Comparison of ENCODE assay signal across 20 mouse cellular contexts in genomic region chr4:147586511-147587473, GRCm38 (mm10). TPM values are rescaled to one million over a fixed set of nuclear protein-coding genes. Genes with fewer than 3 reads are reported as not detected.
DNase-seq lines count a peak whose midpoint lies in the region; ATAC-seq and TF ChIP-seq lines count a peak whose summit lies in the region.
"Had no signal": no experiment of that assay in that cellular context is flagged by ENCODE, and none has a peak within 500 bp of the region (broad histone marks: within the 10 kb centered on the region; RNA-seq: fewer than 3 reads in every experiment).

No protein-coding gene starts in this region.

- H3K27me3 ChIP-seq in hindbrain, embryonic 11.5 days (ENCODE audit: control insufficient read depth, insufficient read depth, low read length), result no peaks in the 10 kb centered on the region
- H3K27me3 ChIP-seq in hindbrain, embryonic 13.5 days, result no peaks in the 10 kb centered on the region
- H3K27me3 ChIP-seq in lung, postnatal 0 days (replicated peaks; ENCODE audit: insufficient read depth, low read length), result no peaks in the 10 kb centered on the region
- H3K27me3 ChIP-seq in embryonic facial prominence, embryonic 15.5 days, result no peaks in the 10 kb centered on the region
- H3K27me3 ChIP-seq: CH12.LX; megakaryocyte, embryonic 14.5 days; neural tube, embryonic 12.5 days; Patski; stomach, embryonic 15.5 days had no signal

- DNase-seq in hindbrain, embryonic 11.5 days (ENCODE audit: low spot score), result no peak
- DNase-seq in lung, postnatal 0 days (ENCODE audit: low spot score), result no peak
- DNase-seq in lung, adult 2 months, result no peak
- DNase-seq in right cerebral cortex, postnatal 4 days, result no peak
- DNase-seq: cerebellum, adult 8-10 months; heart, adult 18-20 months; kidney, postnatal 14 days; lung, adult 18-20 months; thymus, postnatal 36 days had no signal

- H3K36me3 ChIP-seq in hindbrain, embryonic 11.5 days (ENCODE audit: control insufficient read depth, insufficient read depth, low read length), result no peaks in the 10 kb centered on the region
- H3K36me3 ChIP-seq in hindbrain, embryonic 13.5 days, result no peaks in the 10 kb centered on the region
- no peaks in the 10 kb centered on the region for H3K36me3 ChIP-seq in lung, postnatal 0 days (ENCODE audit: insufficient read depth, low read length)
- no peaks in the 10 kb centered on the region for H3K36me3 ChIP-seq in embryonic facial prominence, embryonic 15.5 days
- H3K36me3 ChIP-seq: neural tube, embryonic 12.5 days; stomach, embryonic 15.5 days had no signal

- H3K9ac ChIP-seq in hindbrain, embryonic 11.5 days (ENCODE audit: low read depth, low read length), result no peak overlapping the region
- no peak overlapping the region for H3K9ac ChIP-seq in hindbrain, embryonic 13.5 days
- H3K9ac ChIP-seq in lung, postnatal 0 days (replicated peaks; ENCODE audit: low read depth), result no peak overlapping the region
- H3K9ac ChIP-seq in embryonic facial prominence, embryonic 15.5 days, result no peak overlapping the region
- H3K9ac ChIP-seq: neural tube, embryonic 12.5 days; stomach, embryonic 15.5 days had no signal

- H3K9me3 ChIP-seq in hindbrain, embryonic 11.5 days (ENCODE audit: control insufficient read depth, low read length), result peaks cover 3% of the 10 kb centered on the region
- peaks cover 35% of the 10 kb centered on the region for H3K9me3 ChIP-seq in hindbrain, embryonic 13.5 days
- H3K9me3 ChIP-seq in lung, postnatal 0 days (ENCODE audit: low read length), result peaks cover 5% of the 10 kb centered on the region
- peaks cover 13% of the 10 kb centered on the region for H3K9me3 ChIP-seq in embryonic facial prominence, embryonic 15.5 days (replicated peaks)

- TF ChIP-seq POLR2A in lung, adult 2 months (IDR thresholded peaks at IDR 0.05; ENCODE audit: borderline replicate concordance, extremely low read depth, low read depth, low read length), result no peak

- 61% methylated on average over 1 of the region's 1 CpGs for WGBS in hindbrain, embryonic 11.5 days
- 65% methylated on average over 1 of the region's 1 CpGs for WGBS in hindbrain, embryonic 13.5 days
- WGBS in lung, postnatal 0 days, result 62% methylated on average over 1 of the region's 1 CpGs
- 55% methylated on average over 1 of the region's 1 CpGs for WGBS in lung, adult 2 months
- 53% methylated on average over 1 of the region's 1 CpGs for WGBS in embryonic facial prominence, embryonic 15.5 days

- TF ChIP-seq EP300 in lung, postnatal 0 days (IDR thresholded peaks at IDR 0.05), result no peak

- no peak overlapping the region for H3K27ac ChIP-seq in hindbrain, embryonic 11.5 days (ENCODE audit: low read depth, low read length)
- no peak overlapping the region for H3K27ac ChIP-seq in hindbrain, embryonic 13.5 days
- no peak overlapping the region for H3K27ac ChIP-seq in lung, postnatal 0 days (ENCODE audit: low read length)
- no peak overlapping the region for H3K27ac ChIP-seq in embryonic facial prominence, embryonic 15.5 days (replicated peaks)
- H3K27ac ChIP-seq: neural tube, embryonic 12.5 days; stomach, embryonic 15.5 days had no signal

- no peak for TF ChIP-seq CTCF in lung, postnatal 0 days (IDR thresholded peaks at IDR 0.05)
- no peak for TF ChIP-seq CTCF in lung, adult 2 months (IDR thresholded peaks at IDR 0.05; ENCODE audit: insufficient read depth, low read length)

- ATAC-seq in hindbrain, embryonic 11.5 days (ENCODE audit: low FRiP score), result peak; percentile 57; the same call in 1 of the 2 replicates
- ATAC-seq in hindbrain, embryonic 13.5 days (ENCODE audit: low FRiP score), result no peak
- 0 out of 2 replicates have a peak, but pooled peaks have one; percentile 16 for ATAC-seq in lung, postnatal 0 days
- peak; percentile 43; the same call in 1 of the 2 replicates for ATAC-seq in embryonic facial prominence, embryonic 15.5 days (ENCODE audit: insufficient number of reproducible peaks, low FRiP score, low TSS enrichment, low read depth)
- ATAC-seq in monocyte, adult 5-6 weeks (replicated peaks; ENCODE audit: insufficient number of reproducible peaks, low FRiP score, low TSS enrichment, poor library complexity, severe bottlenecking), result peak; percentile 50
- ATAC-seq: Patski had no signal

- no peak overlapping the region for H3K4me3 ChIP-seq in hindbrain, embryonic 11.5 days (ENCODE audit: low read depth, low read length)
- no peak overlapping the region for H3K4me3 ChIP-seq in hindbrain, embryonic 13.5 days
- H3K4me3 ChIP-seq in lung, postnatal 0 days (ENCODE audit: low read depth, low read length), result no peak overlapping the region
- no peak overlapping the region for H3K4me3 ChIP-seq in lung, adult 2 months (replicated peaks; ENCODE audit: extremely low read depth, low read depth, low read length)
- H3K4me3 ChIP-seq in embryonic facial prominence, embryonic 15.5 days (replicated peaks), result no peak overlapping the region
- H3K4me3 ChIP-seq: megakaryocyte, embryonic 14.5 days; neural tube, embryonic 12.5 days; stomach, embryonic 15.5 days had no signal

- no peaks in the 10 kb centered on the region for H3K4me1 ChIP-seq in hindbrain, embryonic 11.5 days (replicated peaks; ENCODE audit: control insufficient read depth, insufficient read depth, low read length)
- no peaks in the 10 kb centered on the region for H3K4me1 ChIP-seq in hindbrain, embryonic 13.5 days (replicated peaks)
- no peaks in the 10 kb centered on the region for H3K4me1 ChIP-seq in lung, postnatal 0 days (ENCODE audit: insufficient read depth, low read depth, low read length)
- no peaks in the 10 kb centered on the region for H3K4me1 ChIP-seq in lung, adult 2 months (ENCODE audit: control insufficient read depth, insufficient read depth, low read length)
- H3K4me1 ChIP-seq in embryonic facial prominence, embryonic 15.5 days, result no peaks in the 10 kb centered on the region
- H3K4me1 ChIP-seq: megakaryocyte, embryonic 14.5 days; neural tube, embryonic 12.5 days; stomach, embryonic 15.5 days had no signal

- no peak overlapping the region for H3K4me2 ChIP-seq in hindbrain, embryonic 11.5 days (replicated peaks; ENCODE audit: low read depth, low read length)
- H3K4me2 ChIP-seq in hindbrain, embryonic 13.5 days, result no peak overlapping the region
- no peak overlapping the region for H3K4me2 ChIP-seq in lung, postnatal 0 days (replicated peaks; ENCODE audit: low read depth, low read length)
- no peak overlapping the region for H3K4me2 ChIP-seq in embryonic facial prominence, embryonic 15.5 days (replicated peaks)
- H3K4me2 ChIP-seq: neural tube, embryonic 12.5 days; stomach, embryonic 15.5 days had no signal

RNA-seq across cellular contexts. Expression of gene Zfp985, which starts 33.7 kb away (rescaled TPM):
- 0.17 TPM in 1 of 2 replicates, not detected in the other for polyA plus RNA-seq in hindbrain, embryonic 11.5 days (2014; fragmentation: Nextera tagmentation; extraction: Ambion mirVana)
- 0.06 TPM in 1 of 2 replicates, not detected in the other for polyA plus RNA-seq in hindbrain, embryonic 13.5 days (2015; fragmentation: Nextera tagmentation; extraction: Ambion mirVana)
- polyA plus RNA-seq in lung, postnatal 0 days (2015; fragmentation: Nextera tagmentation; extraction: Ambion mirVana), result 0.19 and 0.49 TPM in 2 replicates
- polyA plus RNA-seq in lung, adult 2 months (2012; rRNA removed), result not detected in 2 replicates
- 0.07 and 0.11 TPM in 2 replicates for polyA plus RNA-seq in embryonic facial prominence, embryonic 15.5 days (2015; fragmentation: Nextera tagmentation; extraction: Ambion mirVana)
- total RNA-seq in monocyte, adult 5-6 weeks (2017), result not detected in 3 replicates
- total RNA-seq: CH12.LX; layer of hippocampus, postnatal 10 days; left cerebral cortex, postnatal 25 days had no signal
- polyA plus RNA-seq: neural tube, embryonic 12.5 days; small intestine, adult 2 months had no signal

RNA-seq across cellular contexts. Expression of gene Gm16503, which starts 46.8 kb away (rescaled TPM):
- 0.22 and 0.34 TPM in 2 replicates for polyA plus RNA-seq in hindbrain, embryonic 11.5 days (2014; fragmentation: Nextera tagmentation; extraction: Ambion mirVana)
- polyA plus RNA-seq in hindbrain, embryonic 13.5 days (2015; fragmentation: Nextera tagmentation; extraction: Ambion mirVana), result 0.47 and 0.68 TPM in 2 replicates
- polyA plus RNA-seq in lung, postnatal 0 days (2015; fragmentation: Nextera tagmentation; extraction: Ambion mirVana), result 0.05 and 0.11 TPM in 2 replicates
- polyA plus RNA-seq in lung, adult 2 months (2012; rRNA removed), result 0.04 TPM in 1 of 2 replicates, not detected in the other
- 0.16 and 0.31 TPM in 2 replicates for polyA plus RNA-seq in embryonic facial prominence, embryonic 15.5 days (2015; fragmentation: Nextera tagmentation; extraction: Ambion mirVana)
- total RNA-seq in monocyte, adult 5-6 weeks (2017), result not detected in 3 replicates
- total RNA-seq: CH12.LX had no signal
- polyA plus RNA-seq: Patski; small intestine, adult 2 months had no signal

RNA-seq across cellular contexts. Expression of gene Zfp979, which starts 55.5 kb away (rescaled TPM):
- polyA plus RNA-seq in hindbrain, embryonic 11.5 days (2014; fragmentation: Nextera tagmentation; extraction: Ambion mirVana), result 3.2 TPM in 2 replicates
- polyA plus RNA-seq in hindbrain, embryonic 13.5 days (2015; fragmentation: Nextera tagmentation; extraction: Ambion mirVana), result 1.6 and 2.2 TPM in 2 replicates
- polyA plus RNA-seq in lung, postnatal 0 days (2015; fragmentation: Nextera tagmentation; extraction: Ambion mirVana), result 3.3 and 4.1 TPM in 2 replicates
- 0.16 and 0.33 TPM in 2 replicates for polyA plus RNA-seq in lung, adult 2 months (2012; rRNA removed)
- 2.5 and 3.0 TPM in 2 replicates for polyA plus RNA-seq in embryonic facial prominence, embryonic 15.5 days (2015; fragmentation: Nextera tagmentation; extraction: Ambion mirVana)
- 1.1 TPM in 1 of 3 replicates, not detected in the others for total RNA-seq in monocyte, adult 5-6 weeks (2017)
- polyA plus RNA-seq: small intestine, adult 2 months had no signal
